9 mouse cellular contexts compared by ENCODE assay signal in genomic region chr8:9174865-9175565, GRCm38 (mm10).
A peak's percentile ranks its signal among the peaks of the same experiment; 100 is the strongest.
DNase-seq lines count a peak whose midpoint lies in the region; ATAC-seq and TF ChIP-seq lines count a peak whose summit lies in the region.
"Had no signal": no experiment of that assay in that cellular context is flagged by ENCODE, and none has a peak within 500 bp of the region (broad histone marks: within the 10 kb centered on the region; RNA-seq: fewer than 3 reads in every experiment).

No protein-coding gene starts in this region.

- no peaks in the 10 kb centered on the region for H3K36me3 ChIP-seq in hindbrain, embryonic 10.5 days
- H3K36me3 ChIP-seq in hindbrain, embryonic 12.5 days: no peaks in the 10 kb centered on the region
- no peaks in the 10 kb centered on the region for H3K36me3 ChIP-seq in midbrain, postnatal 0 days (ENCODE audit: insufficient read depth, low read length)
- H3K36me3 ChIP-seq: limb, embryonic 12.5 days had no signal

- H3K9me3 ChIP-seq in hindbrain, embryonic 10.5 days: no peaks in the 10 kb centered on the region
- H3K9me3 ChIP-seq in hindbrain, embryonic 12.5 days (replicated peaks): no peaks in the 10 kb centered on the region
- H3K9me3 ChIP-seq in midbrain, postnatal 0 days (ENCODE audit: low read length): no peaks in the 10 kb centered on the region
- H3K9me3 ChIP-seq: limb, embryonic 12.5 days had no signal

- H3K9ac ChIP-seq in hindbrain, embryonic 12.5 days: no peak overlapping the region
- no peak overlapping the region for H3K9ac ChIP-seq in midbrain, postnatal 0 days (replicated peaks; ENCODE audit: low read length, poor library complexity, severe bottlenecking)
- H3K9ac ChIP-seq: limb, embryonic 12.5 days had no signal

- H3K27ac ChIP-seq in hindbrain, embryonic 10.5 days: no peak overlapping the region
- no peak overlapping the region for H3K27ac ChIP-seq in hindbrain, embryonic 12.5 days
- no peak overlapping the region for H3K27ac ChIP-seq in midbrain, postnatal 0 days (ENCODE audit: low read depth, low read length)
- H3K27ac ChIP-seq: limb, embryonic 12.5 days had no signal

- TF ChIP-seq CTCF in midbrain, postnatal 0 days (IDR thresholded peaks at IDR 0.05): peak; percentile 96

- H3K4me3 ChIP-seq in hindbrain, embryonic 10.5 days: no peak overlapping the region
- no peak overlapping the region for H3K4me3 ChIP-seq in hindbrain, embryonic 12.5 days
- H3K4me3 ChIP-seq in midbrain, postnatal 0 days (ENCODE audit: low read depth, low read length): no peak overlapping the region
- H3K4me3 ChIP-seq: limb, embryonic 12.5 days had no signal

- H3K4me2 ChIP-seq in hindbrain, embryonic 12.5 days (replicated peaks): no peak overlapping the region
- no peak overlapping the region for H3K4me2 ChIP-seq in midbrain, postnatal 0 days (ENCODE audit: low read depth, low read length, poor library complexity, severe bottlenecking)
- H3K4me2 ChIP-seq: limb, embryonic 12.5 days had no signal

- H3K27me3 ChIP-seq in hindbrain, embryonic 10.5 days (ENCODE audit: insufficient read depth, poor library complexity, severe bottlenecking): peaks cover 7% of the 10 kb centered on the region; the same call in 1 of the 2 replicates
- no peaks in the 10 kb centered on the region for H3K27me3 ChIP-seq in hindbrain, embryonic 12.5 days
- no peaks in the 10 kb centered on the region for H3K27me3 ChIP-seq in midbrain, postnatal 0 days (ENCODE audit: insufficient read depth, low read length)

- ATAC-seq in hindbrain, embryonic 12.5 days (ENCODE audit: low FRiP score): no peak
- ATAC-seq in common myeloid progenitor, adult 5-6 weeks (replicated peaks; ENCODE audit: low read depth, poor library complexity, severe bottlenecking): peak; percentile 89
- ATAC-seq in midbrain, postnatal 0 days (ENCODE audit: low FRiP score): no peak

- peaks cover 18% of the 10 kb centered on the region for H3K4me1 ChIP-seq in hindbrain, embryonic 10.5 days (replicated peaks)
- no peaks in the 10 kb centered on the region for H3K4me1 ChIP-seq in hindbrain, embryonic 12.5 days
- H3K4me1 ChIP-seq in midbrain, postnatal 0 days (ENCODE audit: insufficient read depth, low read length): no peaks in the 10 kb centered on the region
- H3K4me1 ChIP-seq: limb, embryonic 12.5 days had no signal

- WGBS in hindbrain, embryonic 10.5 days: 40% methylated on average over 9 of the region's 9 CpGs
- WGBS in hindbrain, embryonic 12.5 days: 32% methylated on average over 9 of the region's 9 CpGs
- 33% methylated on average over 9 of the region's 9 CpGs for WGBS in midbrain, postnatal 0 days

- peak; percentile 68 for DNase-seq in hindbrain, embryonic 10.5 days (ENCODE audit: low spot score)
- DNase-seq in Muller cell, postnatal 12 days (ENCODE audit: inconsistent ontology term): peak; percentile 57
- peak; percentile 54 for DNase-seq in heart, adult 8-10 months (ENCODE audit: low spot score)
- peak; percentile 32 to 35 for DNase-seq in layer of hippocampus, postnatal 36 days
- DNase-seq in midbrain, postnatal 0 days (ENCODE audit: low spot score): peak; percentile 88
- no peak for DNase-seq in natural killer cell, adult 2 months (ENCODE audit: low spot score in 2 of 2)

Comparison
In these comparisons a context has a peak if more than half of its experiments do, and no peak if none do; other contexts are left out.
1. DNase-seq: peak in hindbrain, embryonic 10.5 days (single experiment), Muller cell, postnatal 12 days (single experiment), heart, adult 8-10 months (single experiment), layer of hippocampus, postnatal 36 days (2 of 2) and midbrain, postnatal 0 days (single experiment); none in natural killer cell, adult 2 months (0 of 2).